Mouse (Mus musculus) adipose tissue, adult 10 weeks (tissue): ENCODE measurements around the gene Uba7. TPM values are rescaled to one million over a fixed set of nuclear protein-coding genes. Genes with fewer than 3 reads are reported as not detected.

Source experiments
- polyA plus RNA-seq: library from polyadenylated mRNA; stranded (reverse); fragments of 350-450 nt; fragmentation: Illumina TruSeq; extraction: RNeasy Lipid Tissue Mini Kit (QIAGEN cat#74804); gene quantifications from one replicate; pipeline ENCODE4 v1.2.3, GENCODE M21; 2014; ENCODE audit warnings: low read depth, low replicate concordance

Uba7 gene
- 30.8 TPM for polyA plus RNA-seq

DNA sequence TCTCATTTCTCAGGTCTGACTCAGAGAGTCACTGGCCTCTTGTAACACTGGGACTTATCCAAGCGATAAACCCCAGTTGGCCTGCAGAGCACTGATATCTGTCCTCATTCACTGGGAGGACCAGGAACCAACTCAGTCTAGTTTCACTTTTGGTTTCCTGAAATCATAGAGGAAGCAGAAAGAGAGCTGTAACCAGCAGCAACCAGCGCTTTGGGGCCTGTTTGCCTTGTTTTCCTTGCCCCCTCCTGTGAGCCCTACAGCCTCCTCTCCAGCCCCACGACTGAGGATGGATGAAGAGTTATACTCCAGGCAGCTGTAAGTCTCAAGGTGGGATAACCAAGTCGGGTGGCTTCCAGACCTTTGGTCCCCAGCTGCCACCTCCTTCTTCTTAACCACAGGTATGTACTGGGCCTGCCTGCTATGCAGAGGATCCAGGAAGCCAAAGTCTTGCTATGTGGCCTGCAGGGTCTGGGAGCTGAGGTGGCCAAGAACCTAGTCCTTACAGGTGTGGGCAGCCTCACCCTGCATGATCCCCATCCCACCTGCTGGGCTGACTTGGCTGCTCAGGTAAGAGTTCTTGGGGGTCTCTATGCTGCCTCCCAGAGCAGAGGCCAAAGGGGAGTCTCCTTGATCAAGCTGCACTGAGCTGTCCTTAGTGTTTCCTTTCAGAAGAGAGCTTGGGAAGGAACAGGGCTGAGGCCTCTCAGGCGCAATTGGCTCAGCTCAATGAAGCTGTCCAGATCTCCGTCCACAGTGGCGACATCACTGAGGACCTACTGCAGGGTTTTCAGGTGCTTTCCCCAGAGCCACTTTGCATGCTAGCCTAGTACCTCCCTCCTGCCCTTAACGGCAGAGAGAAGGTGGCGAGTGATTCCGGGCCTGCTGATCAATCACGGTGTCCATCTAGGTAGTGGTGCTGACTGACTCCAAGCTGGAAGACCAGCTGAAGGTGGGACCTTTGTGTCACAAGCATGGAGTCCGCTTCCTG, at the start of gene Uba7:
Gene Uba7 (plus strand): TSS at position 107 of the 988 bp plus-strand sequence.

DNA sequence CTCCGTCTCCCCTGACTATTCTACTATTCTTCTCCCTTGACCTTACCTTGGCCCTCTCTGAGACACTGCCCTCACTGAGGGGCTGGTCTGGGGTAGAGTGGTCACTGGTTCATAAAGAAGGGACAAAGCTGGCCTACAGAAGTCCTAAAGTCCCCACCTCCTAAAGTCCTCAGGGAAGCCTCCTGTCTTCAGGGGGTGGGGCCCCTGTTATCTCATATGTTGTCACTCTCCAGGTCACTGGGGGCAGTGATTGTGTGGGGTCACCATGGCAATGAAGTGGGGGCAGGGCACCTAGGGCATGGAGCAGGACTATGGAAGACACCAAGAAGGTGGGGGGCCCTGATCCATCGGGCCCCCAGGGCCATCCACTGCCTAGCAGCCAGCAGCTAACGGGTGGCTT, 47.1 kb upstream of the Uba7 start, which contains the start of gene Actl11:
Gene Actl11 (plus strand): TSS at position 301 of the 400 bp plus-strand sequence.

DNA sequence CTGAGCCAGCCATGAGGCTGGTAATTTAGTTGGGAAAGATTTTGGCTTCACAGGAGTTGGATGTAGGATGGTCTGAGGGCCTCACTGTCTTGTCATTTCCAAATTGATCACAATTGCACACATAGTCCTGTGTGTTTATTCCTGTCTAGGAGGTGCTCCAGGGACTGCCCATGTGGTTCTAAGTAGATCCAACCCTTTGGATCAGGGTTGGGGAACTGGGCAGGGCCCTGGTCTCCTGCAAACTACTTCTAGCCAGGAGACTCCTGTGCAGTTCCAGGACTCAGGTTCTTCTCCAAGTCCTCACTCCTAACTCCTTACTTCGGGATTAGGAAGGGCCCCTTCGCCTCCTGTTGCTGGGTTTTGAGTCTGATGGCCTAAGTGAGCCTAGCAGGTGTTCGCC, 39.9 kb upstream of the Uba7 start, which contains the start of gene Camkv:
Gene Camkv (plus strand): TSS at position 301 of the 400 bp plus-strand sequence.

DNA sequence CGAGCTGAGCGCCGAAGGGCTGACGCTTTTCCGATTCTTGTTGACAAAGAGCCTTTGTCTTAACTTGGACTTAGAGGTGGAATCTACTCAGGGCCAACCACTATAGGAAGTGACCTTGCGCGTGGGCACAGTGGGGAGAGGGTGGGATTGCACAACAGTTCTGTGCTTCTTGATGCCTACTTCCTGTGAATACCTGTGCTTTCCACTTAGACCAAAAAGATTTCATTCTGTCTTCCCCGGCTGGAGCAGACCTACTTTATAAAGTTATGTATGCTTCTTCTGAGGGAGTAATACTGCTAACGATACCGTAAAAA, 25.4 kb upstream of the Uba7 start, which contains the start of gene Traip:
Gene Traip (plus strand): TSS at position 215 of the 314 bp plus-strand sequence.

DNA sequence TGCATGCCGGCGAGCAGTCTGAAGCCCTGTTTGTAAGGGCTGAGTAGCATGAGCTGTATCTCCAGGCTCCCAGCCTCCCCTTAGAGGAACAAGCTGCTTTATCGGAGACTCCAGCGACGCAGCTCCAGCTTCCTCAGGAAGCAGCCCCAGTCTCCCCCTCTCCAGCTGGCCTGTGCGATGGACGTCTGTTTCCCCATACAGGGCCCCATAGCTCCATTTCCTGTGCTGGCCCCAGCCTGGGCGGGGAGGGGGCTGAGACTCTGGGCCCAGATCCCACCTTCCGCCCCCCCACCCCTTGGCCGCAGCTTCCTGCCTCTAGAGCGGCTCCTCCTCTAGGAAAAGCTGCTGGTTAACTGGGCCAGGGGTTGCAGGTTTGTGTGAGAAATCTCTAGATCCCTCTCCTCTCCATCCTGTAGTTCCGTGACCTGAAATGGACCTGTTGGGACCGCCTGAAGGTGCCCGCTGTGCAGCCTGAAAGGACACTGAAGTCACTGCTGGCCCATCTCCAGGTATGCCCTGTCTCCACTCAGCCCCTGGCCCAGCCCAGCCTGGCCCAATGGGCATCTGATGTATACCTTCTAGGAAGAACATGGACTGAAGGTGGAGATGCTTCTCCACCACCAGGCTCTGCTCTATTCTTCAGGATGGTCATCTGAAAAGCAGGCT, 7.5 kb downstream of the Uba7 start, which contains the start of gene Gm20661:
Gene Gm20661 (plus strand): TSS at position 378 of the 666 bp plus-strand sequence.

DNA sequence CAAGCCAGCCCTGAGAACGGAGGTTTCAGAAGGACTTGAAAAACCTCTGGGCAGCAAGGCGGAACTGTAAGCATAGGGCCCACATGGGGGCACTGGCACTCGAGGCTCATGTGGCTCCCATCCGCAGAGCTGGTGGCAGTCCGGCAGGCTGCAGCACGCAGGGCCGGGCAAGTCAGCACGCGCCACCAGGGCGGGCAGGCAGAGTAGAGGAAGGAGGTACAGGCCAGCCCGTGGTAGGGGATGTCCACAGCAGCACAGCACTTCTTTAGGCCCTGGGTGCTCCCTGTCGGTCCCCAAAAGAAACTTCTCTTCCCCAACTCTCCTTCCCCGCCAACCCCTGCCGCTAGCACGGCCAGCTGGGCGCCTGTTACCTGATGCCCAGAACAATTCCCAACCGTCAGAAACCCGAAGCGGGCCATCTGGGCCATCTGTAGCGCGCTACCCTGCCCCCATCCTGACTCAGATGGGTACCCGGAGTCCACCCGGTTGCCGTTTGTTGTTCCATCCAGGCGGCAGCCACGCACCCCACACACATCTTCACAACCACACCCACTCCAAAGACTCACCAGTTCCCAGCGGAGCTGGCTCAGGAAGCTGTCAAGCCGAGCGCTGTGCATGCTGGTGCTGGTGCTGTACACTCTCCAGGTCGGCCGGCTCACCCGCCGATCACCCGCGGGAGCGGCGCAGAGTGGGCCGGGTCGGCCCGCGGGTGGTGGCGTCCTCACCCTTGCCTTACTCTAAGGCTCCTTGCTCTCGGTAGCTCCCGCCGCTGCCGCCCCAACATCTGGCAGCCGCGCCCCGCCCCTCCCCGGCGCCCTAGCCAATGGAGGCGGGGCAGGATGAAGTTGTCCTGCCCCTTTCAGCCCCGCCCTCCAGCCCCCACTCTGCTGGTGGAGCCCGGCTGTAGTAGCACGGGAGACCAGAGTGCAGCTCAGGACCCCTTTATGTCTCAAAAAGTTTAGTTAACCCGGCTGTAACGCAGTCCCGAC, 10.1 kb downstream of the Uba7 start, which contains the start of gene Inka1:
Gene Inka1 (minus strand): TSS at position 749 of the 989 bp plus-strand sequence.

DNA sequence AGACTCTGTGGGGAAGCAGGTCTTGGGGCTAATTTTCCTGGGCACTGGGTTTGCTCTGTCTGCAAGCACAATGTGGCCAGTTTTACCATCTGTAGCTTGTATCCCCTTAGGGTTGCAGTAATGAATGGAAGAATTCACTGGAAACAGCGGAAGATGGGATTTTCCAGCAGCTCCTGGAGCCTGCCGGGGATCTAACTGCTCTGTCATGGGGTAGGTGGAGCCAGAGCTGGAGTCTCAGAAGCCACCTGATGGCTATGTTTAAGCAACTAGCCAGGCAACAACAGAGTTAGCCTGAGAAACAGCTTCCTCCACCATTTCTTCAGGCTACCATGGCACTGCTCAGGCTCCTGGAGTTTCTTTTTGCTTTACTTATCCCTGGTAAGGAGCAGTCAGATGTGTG, 16.9 kb downstream of the Uba7 start, which contains the start of gene Cdhr4:
Gene Cdhr4 (plus strand): TSS at position 301 of the 400 bp plus-strand sequence.

DNA sequence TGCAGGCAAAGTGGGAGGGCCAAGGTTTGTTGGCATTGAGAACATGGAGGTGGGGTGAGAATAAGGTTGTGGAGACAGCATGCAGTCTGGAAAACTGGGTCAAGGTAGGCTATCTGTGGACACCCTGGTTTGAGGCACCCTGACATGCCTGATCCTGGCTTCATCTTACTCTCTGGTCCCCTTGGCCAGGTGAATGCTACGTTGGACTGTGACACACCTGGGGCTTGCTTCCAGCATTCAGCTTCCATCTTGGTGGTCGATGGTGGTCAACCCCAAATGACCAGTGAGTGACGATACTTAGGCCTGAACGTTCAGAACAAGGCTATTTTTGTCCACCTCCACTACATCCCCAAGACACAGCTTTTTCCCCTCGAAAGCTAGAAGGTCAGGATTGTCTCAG, 20.7 kb downstream of the Uba7 start, which contains the start of gene Gm20662:
Gene Gm20662 (plus strand): TSS at position 301 of the 400 bp plus-strand sequence.

DNA sequence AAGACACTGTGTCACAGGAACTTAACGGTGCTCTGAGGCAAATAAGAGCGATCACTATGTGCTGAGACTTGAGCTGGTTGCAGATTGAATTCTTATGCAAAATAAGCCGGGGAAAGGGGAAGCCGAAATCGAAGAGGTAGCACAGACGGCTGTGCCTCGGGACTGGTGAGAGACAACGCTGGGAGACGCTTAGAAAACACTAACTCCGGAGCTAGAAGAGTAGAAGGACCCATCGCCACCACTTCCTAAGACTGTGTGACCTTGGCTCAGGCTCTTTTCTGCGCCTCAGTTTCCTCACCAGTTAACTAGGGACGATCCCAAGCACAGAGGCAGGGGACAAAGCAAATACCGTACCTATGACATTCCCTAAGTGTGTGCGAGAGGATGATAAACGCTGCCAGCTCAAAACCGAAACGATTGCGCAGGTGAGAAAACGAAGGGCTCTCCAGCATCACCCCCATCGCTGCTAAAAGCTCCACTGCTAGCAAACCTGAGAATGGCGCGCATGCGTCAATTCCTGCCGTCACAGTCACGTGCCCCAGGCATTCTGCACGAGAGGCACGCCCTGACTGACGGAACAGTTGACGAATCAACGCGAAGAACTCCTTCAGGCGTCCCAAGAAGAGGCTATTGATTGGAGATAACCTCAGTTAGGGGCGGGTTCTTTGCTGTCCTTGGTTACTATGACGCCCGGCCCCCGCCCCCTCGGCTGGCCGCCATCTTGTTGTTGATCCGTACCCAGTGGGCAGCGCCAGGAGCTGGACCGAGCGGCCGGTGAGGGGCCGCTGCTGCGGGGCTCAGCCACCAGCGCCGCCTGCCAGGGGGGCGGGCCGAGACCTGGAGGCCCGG, 26.8 kb downstream of the Uba7 start, which contains the start of gene Ip6k1:
Gene Ip6k1 (plus strand): TSS at position 580 of the 849 bp plus-strand sequence.

Other genes with a start within 250 kb of the Uba7 start
- 101 TPM for gene Rbm5, start 204.5 kb upstream of the Uba7 start, polyA plus RNA-seq
- gene Rbm6, start 102.3 kb upstream of the Uba7 start, polyA plus RNA-seq: 49.4 TPM
- 14.8 TPM for gene Mon1a, start 87.4 kb upstream of the Uba7 start, polyA plus RNA-seq
- 10.8 TPM for gene Mst1r, start 68.6 kb upstream of the Uba7 start, polyA plus RNA-seq
- 5.8 TPM for gene Actl11, start 47.0 kb upstream of the Uba7 start, polyA plus RNA-seq
- gene Camkv, start 39.8 kb upstream of the Uba7 start, polyA plus RNA-seq: 0.51 TPM
- 1.1 TPM for gene Traip, start 25.4 kb upstream of the Uba7 start, polyA plus RNA-seq
- 1.5 TPM for gene Gm20661, start 7.6 kb downstream of the Uba7 start, polyA plus RNA-seq
- gene Inka1, start 10.4 kb downstream of the Uba7 start, polyA plus RNA-seq: 7.1 TPM
- gene Cdhr4, start 17.0 kb downstream of the Uba7 start, polyA plus RNA-seq: 13.2 TPM
- gene Gm20662, start 20.8 kb downstream of the Uba7 start, polyA plus RNA-seq: 1.5 TPM
- 73.8 TPM for gene Ip6k1, start 27.0 kb downstream of the Uba7 start, polyA plus RNA-seq
- gene Gmppb, start 73.7 kb downstream of the Uba7 start, polyA plus RNA-seq: 51.6 TPM
- gene Amigo3, start 77.7 kb downstream of the Uba7 start, polyA plus RNA-seq: 4.1 TPM
- gene Mst1, start 104.9 kb downstream of the Uba7 start, polyA plus RNA-seq: 0.15 TPM
- 44.0 TPM for gene Rnf123, start 107.8 kb downstream of the Uba7 start, polyA plus RNA-seq
- 51.9 TPM for gene Apeh, start 119.1 kb downstream of the Uba7 start, polyA plus RNA-seq
- gene Bsn, start 214.9 kb downstream of the Uba7 start, polyA plus RNA-seq: 1.1 TPM